Mouse (Mus musculus): ENCODE data around the gene Ppp2r5e. TPM values are rescaled to one million over a fixed set of nuclear protein-coding genes. Genes with fewer than 3 reads are reported as not detected.
"Not testable (repeated sequence)": the region's sequence is repeated elsewhere in the genome, so short reads cannot be mapped to it uniquely, and the experiment has no call there.

Gene Ppp2r5e
- polyA plus RNA-seq, 1 experiment from 2014 or later, result 23.3 TPM

GRCm38 (mm10) chr12:75497698-75498097 is 98.3 kb downstream of the Ppp2r5e start:
- Histone ChIP-seq H3K27ac (ENCODE audit: low read depth, low read length) (no peak overlapping the region), H3K27me3 (ENCODE audit: control insufficient read depth, insufficient read depth, low read length) (no peaks in the 10 kb centered on the region), H3K9ac (ENCODE audit: low read depth, low read length) (no peak overlapping the region), H3K4me1 (replicated peaks; ENCODE audit: control insufficient read depth, insufficient read depth, low read length) (no peaks in the 10 kb centered on the region), H3K4me3 (ENCODE audit: low read depth, low read length) (no peak overlapping the region), H3K9me3 (ENCODE audit: control insufficient read depth, low read length) (no peaks in the 10 kb centered on the region), H3K36me3 (ENCODE audit: control insufficient read depth, insufficient read depth, low read length) (no peaks in the 10 kb centered on the region), H3K4me2 (replicated peaks; ENCODE audit: low read depth, low read length) (no peak overlapping the region)
- DNase-seq (ENCODE audit: low spot score) (no peak), ATAC-seq (ENCODE audit: low FRiP score) (no peak)
- WGBS, result 86% methylated on average over 1 of the region's 1 CpGs

GRCm38 (mm10) chr12:75495636-75496035 is 100.4 kb downstream of the Ppp2r5e start:
- no peak for ATAC-seq (ENCODE audit: low FRiP score)

GRCm38 (mm10) chr12:75494643-75495042 is 101.4 kb downstream of the Ppp2r5e start:
- no peak for DNase-seq (ENCODE audit: low spot score)
- Histone ChIP-seq H3K9me3 (ENCODE audit: control insufficient read depth, low read length) (no peaks in the 10 kb centered on the region), H3K27ac (ENCODE audit: low read depth, low read length) (no peak overlapping the region), H3K27me3 (ENCODE audit: control insufficient read depth, insufficient read depth, low read length) (no peaks in the 10 kb centered on the region), H3K4me3 (ENCODE audit: low read depth, low read length) (no peak overlapping the region), H3K4me2 (replicated peaks; ENCODE audit: low read depth, low read length) (no peak overlapping the region), H3K9ac (ENCODE audit: low read depth, low read length) (no peak overlapping the region), H3K36me3 (ENCODE audit: control insufficient read depth, insufficient read depth, low read length) (no peaks in the 10 kb centered on the region), H3K4me1 (replicated peaks; ENCODE audit: control insufficient read depth, insufficient read depth, low read length) (no peaks in the 10 kb centered on the region)
- WGBS, result 94% methylated on average over 3 of the region's 3 CpGs
- ATAC-seq (ENCODE audit: low FRiP score), result no peak

More at GRCm38 (mm10) chr12:75495636-75496035, 100.4 kb downstream of the Ppp2r5e start:
- Histone ChIP-seq H3K9me3 (ENCODE audit: control insufficient read depth, low read length) (no peaks in the 10 kb centered on the region), H3K36me3 (ENCODE audit: control insufficient read depth, insufficient read depth, low read length) (no peaks in the 10 kb centered on the region), H3K27ac (ENCODE audit: low read depth, low read length) (no peak overlapping the region), H3K9ac (ENCODE audit: low read depth, low read length) (no peak overlapping the region), H3K4me3 (ENCODE audit: low read depth, low read length) (no peak overlapping the region), H3K27me3 (ENCODE audit: control insufficient read depth, insufficient read depth, low read length) (no peaks in the 10 kb centered on the region), H3K4me2 (replicated peaks; ENCODE audit: low read depth, low read length) (no peak overlapping the region), H3K4me1 (replicated peaks; ENCODE audit: control insufficient read depth, insufficient read depth, low read length) (no peaks in the 10 kb centered on the region)
- DNase-seq (ENCODE audit: low spot score), result no peak
- WGBS, result 96% methylated on average over 3 of the region's 3 CpGs

GRCm38 (mm10) chr12:75492549-75493327 is 103.3 kb downstream of the Ppp2r5e start:
- 72% methylated on average over 3 of the region's 3 CpGs for WGBS

GRCm38 (mm10) chr12:75492148-75492547 is 103.9 kb downstream of the Ppp2r5e start:
- not testable (repeated sequence) for H3K9me3 ChIP-seq (ENCODE audit: control insufficient read depth, low read length); H3K4me2 ChIP-seq (replicated peaks; ENCODE audit: low read depth, low read length); H3K27ac ChIP-seq (ENCODE audit: low read depth, low read length); H3K9ac ChIP-seq (ENCODE audit: low read depth, low read length); ATAC-seq (ENCODE audit: low FRiP score); H3K27me3 ChIP-seq (ENCODE audit: control insufficient read depth, insufficient read depth, low read length); DNase-seq (ENCODE audit: low spot score); H3K36me3 ChIP-seq (ENCODE audit: control insufficient read depth, insufficient read depth, low read length); H3K4me3 ChIP-seq (ENCODE audit: low read depth, low read length); H3K4me1 ChIP-seq (replicated peaks; ENCODE audit: control insufficient read depth, insufficient read depth, low read length)
- WGBS, result 94% methylated on average over 3 of the region's 3 CpGs

More at GRCm38 (mm10) chr12:75492549-75493327, 103.3 kb downstream of the Ppp2r5e start:
- no peak for ATAC-seq (ENCODE audit: low FRiP score)
- no peak overlapping the region for H3K4me3 ChIP-seq (ENCODE audit: low read depth, low read length)
- no peak for DNase-seq (ENCODE audit: low spot score)
- H3K27me3 ChIP-seq (ENCODE audit: control insufficient read depth, insufficient read depth, low read length), result no peaks in the 10 kb centered on the region
- no peak overlapping the region for H3K4me2 ChIP-seq (replicated peaks; ENCODE audit: low read depth, low read length)
- no peaks in the 10 kb centered on the region for H3K9me3 ChIP-seq (ENCODE audit: control insufficient read depth, low read length)
- no peak overlapping the region for H3K27ac ChIP-seq (ENCODE audit: low read depth, low read length)
- H3K9ac ChIP-seq (ENCODE audit: low read depth, low read length), result no peak overlapping the region
- no peaks in the 10 kb centered on the region for H3K4me1 ChIP-seq (replicated peaks; ENCODE audit: control insufficient read depth, insufficient read depth, low read length)
- H3K36me3 ChIP-seq (ENCODE audit: control insufficient read depth, insufficient read depth, low read length), result no peaks in the 10 kb centered on the region

GRCm38 (mm10) chr12:75487500-75487899 is 108.5 kb downstream of the Ppp2r5e start:
- Histone ChIP-seq H3K9me3 (ENCODE audit: control insufficient read depth, low read length) (no peaks in the 10 kb centered on the region), H3K27ac (ENCODE audit: low read depth, low read length) (no peak overlapping the region), H3K4me2 (replicated peaks; ENCODE audit: low read depth, low read length) (no peak overlapping the region), H3K27me3 (ENCODE audit: control insufficient read depth, insufficient read depth, low read length) (no peaks in the 10 kb centered on the region), H3K4me3 (ENCODE audit: low read depth, low read length) (no peak overlapping the region), H3K4me1 (replicated peaks; ENCODE audit: control insufficient read depth, insufficient read depth, low read length) (no peaks in the 10 kb centered on the region), H3K36me3 (ENCODE audit: control insufficient read depth, insufficient read depth, low read length) (no peaks in the 10 kb centered on the region), H3K9ac (ENCODE audit: low read depth, low read length) (no peak overlapping the region)
- DNase-seq (ENCODE audit: low spot score) (no peak), ATAC-seq (ENCODE audit: low FRiP score) (no peak)
- WGBS, result 90% methylated on average over 2 of the region's 2 CpGs

- no peak overlapping the region for H3K27ac ChIP-seq (ENCODE audit: low read depth, low read length)
- H3K9ac ChIP-seq (ENCODE audit: low read depth, low read length), result no peak overlapping the region
- H3K9me3 ChIP-seq (ENCODE audit: control insufficient read depth, low read length), result no peaks in the 10 kb centered on the region
- ATAC-seq (ENCODE audit: low FRiP score) (no peak), DNase-seq (ENCODE audit: low spot score) (no peak)
- H3K4me2 ChIP-seq (replicated peaks; ENCODE audit: low read depth, low read length), result no peak overlapping the region
- no peaks in the 10 kb centered on the region for H3K27me3 ChIP-seq (ENCODE audit: control insufficient read depth, insufficient read depth, low read length)
- H3K4me1 ChIP-seq (replicated peaks; ENCODE audit: control insufficient read depth, insufficient read depth, low read length), result no peaks in the 10 kb centered on the region
- 95% methylated on average over 3 of the region's 3 CpGs for WGBS
- no peaks in the 10 kb centered on the region for H3K36me3 ChIP-seq (ENCODE audit: control insufficient read depth, insufficient read depth, low read length)
- H3K4me3 ChIP-seq (ENCODE audit: low read depth, low read length), result no peak overlapping the region
These were observed 109.3 kb downstream of the Ppp2r5e start for GRCm38 (mm10) chr12:75486568-75487286.

- no peak overlapping the region for H3K27ac ChIP-seq (ENCODE audit: low read depth, low read length)
- no peak overlapping the region for H3K9ac ChIP-seq (ENCODE audit: low read depth, low read length)
- H3K4me1 ChIP-seq (replicated peaks; ENCODE audit: control insufficient read depth, insufficient read depth, low read length), result no peaks in the 10 kb centered on the region
- no peak overlapping the region for H3K4me3 ChIP-seq (ENCODE audit: low read depth, low read length)
- DNase-seq (ENCODE audit: low spot score) (no peak), ATAC-seq (ENCODE audit: low FRiP score) (no peak)
- no peaks in the 10 kb centered on the region for H3K27me3 ChIP-seq (ENCODE audit: control insufficient read depth, insufficient read depth, low read length)
- WGBS, result 90% methylated on average over 3 of the region's 3 CpGs
- no peaks in the 10 kb centered on the region for H3K9me3 ChIP-seq (ENCODE audit: control insufficient read depth, low read length)
- no peak overlapping the region for H3K4me2 ChIP-seq (replicated peaks; ENCODE audit: low read depth, low read length)
- H3K36me3 ChIP-seq (ENCODE audit: control insufficient read depth, insufficient read depth, low read length), result no peaks in the 10 kb centered on the region
These were observed 113.3 kb downstream of the Ppp2r5e start for GRCm38 (mm10) chr12:75482781-75483180.

- 90% methylated on average over 4 of the region's 4 CpGs for WGBS
- Histone ChIP-seq H3K4me3 (ENCODE audit: low read depth, low read length) (no peak overlapping the region), H3K4me1 (replicated peaks; ENCODE audit: control insufficient read depth, insufficient read depth, low read length) (no peaks in the 10 kb centered on the region), H3K27me3 (ENCODE audit: control insufficient read depth, insufficient read depth, low read length) (no peaks in the 10 kb centered on the region), H3K9me3 (ENCODE audit: control insufficient read depth, low read length) (no peaks in the 10 kb centered on the region), H3K4me2 (replicated peaks; ENCODE audit: low read depth, low read length) (no peak overlapping the region), H3K27ac (ENCODE audit: low read depth, low read length) (no peak overlapping the region), H3K9ac (ENCODE audit: low read depth, low read length) (no peak overlapping the region), H3K36me3 (ENCODE audit: control insufficient read depth, insufficient read depth, low read length) (no peaks in the 10 kb centered on the region)
- DNase-seq (ENCODE audit: low spot score) (no peak), ATAC-seq (ENCODE audit: low FRiP score) (no peak)
These were observed 114.0 kb downstream of the Ppp2r5e start for GRCm38 (mm10) chr12:75482015-75482414.
